Comparison of ENCODE assay signal across 8 mouse cellular contexts in genomic region chr7:66079364-66080230, GRCm38 (mm10). TPM values are rescaled to one million over a fixed set of nuclear protein-coding genes. Genes with fewer than 3 reads are reported as not detected.
DNase-seq lines count a peak whose midpoint lies in the region; ATAC-seq and TF ChIP-seq lines count a peak whose summit lies in the region.

Gene Selenos (plus strand): TSS chr7:66079649.

- 0 out of 2 replicates have a peak within 1 kb of the TSS, but pooled peaks have one; percentile 45 for H3K27ac ChIP-seq in cortical plate, adult 2 months (ENCODE audit: insufficient read depth, low read length)

- DNase-seq in gastrocnemius, postnatal 10 days: peak; percentile 94
- DNase-seq in induced T-regulatory cell, adult 2 months (ENCODE audit: low read depth): peak; percentile 99
- peak; percentile 92 to 96 for DNase-seq in left cerebral cortex, adult 9 months (ENCODE audit: low spot score in 2 of 2)
- DNase-seq in right cerebral cortex, postnatal 14 days: peak; percentile 95
- DNase-seq in urinary bladder, postnatal 36 days (ENCODE audit: low spot score in 2 of 2): peak; percentile 95 to 97

- peak within 1 kb of the TSS; percentile 40 for H3K4me3 ChIP-seq in cortical plate, adult 2 months (ENCODE audit: insufficient read depth, low read length)

- peak; percentile 99 for ATAC-seq in activated CD4-positive, CD25-positive, alpha-beta regulatory T cell, adult 4 months
- peak; percentile 96 for ATAC-seq in megakaryocyte progenitor cell, adult 5-6 weeks (replicated peaks; ENCODE audit: poor library complexity)

- H3K4me1 ChIP-seq in cortical plate, adult 2 months (ENCODE audit: control insufficient read depth, insufficient read depth, low read length): no peaks in the 10 kb centered on the region

- TF ChIP-seq POLR2A in cortical plate, adult 2 months (IDR thresholded peaks at IDR 0.05; ENCODE audit: extremely low read depth, insufficient read depth, low read length): peak; percentile 82

- TF ChIP-seq CTCF in cortical plate, adult 2 months (IDR thresholded peaks at IDR 0.05; ENCODE audit: extremely low read depth, insufficient read depth, low read length): no peak

RNA-seq across cellular contexts. Expression of gene Selenos, which starts in this region (rescaled TPM):
- polyA plus RNA-seq in activated CD4-positive, CD25-positive, alpha-beta regulatory T cell, adult 4 months (2017; shearing (Covaris generic)): 100 to 1,000 TPM; 188 to 201 TPM
- polyA plus RNA-seq in cortical plate, adult 2 months (2012; rRNA removed): 77.2 and 82.2 TPM in 2 replicates
- 10 to 100 TPM; 31.4 to 31.7 TPM for total RNA-seq in gastrocnemius, postnatal 10 days (2021)
- total RNA-seq in megakaryocyte progenitor cell, adult 5-6 weeks (2015): 161 and 177 TPM in 2 replicates
- total RNA-seq in megakaryocyte progenitor cell, adult 5-6 weeks (2017): 126 and 144 TPM in 2 replicates

Comparison
In these comparisons a context has a peak if more than half of its experiments do, and no peak if none do; other contexts are left out.
1. Peak in every context shown above with its lines: DNase-seq, ATAC-seq, H3K4me3 ChIP-seq and H3K27ac ChIP-seq.